ENCODE assay signal across 15 mouse cellular contexts in the genomic region with DNA sequence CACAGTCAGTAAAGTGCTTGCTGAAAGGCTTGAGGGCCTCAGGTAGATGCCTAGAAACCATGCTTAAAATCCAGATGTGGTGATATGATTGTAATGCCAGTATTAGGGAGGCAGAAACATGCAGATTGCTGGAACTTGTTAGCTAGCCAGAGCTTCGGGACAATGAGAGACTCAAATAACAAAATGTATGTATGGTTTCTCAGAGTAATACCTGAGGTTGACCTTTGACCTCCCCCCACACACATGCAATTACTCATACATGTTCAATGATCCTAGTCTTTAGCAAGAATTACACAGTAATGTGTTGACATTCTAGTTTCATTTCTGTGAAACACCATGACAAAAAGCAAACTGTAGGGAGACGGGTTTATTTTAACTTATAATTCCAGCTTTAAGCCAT.
"Had no signal": no experiment of that assay in that cellular context is flagged by ENCODE, and none has a peak within 500 bp of the region (broad histone marks: within the 10 kb centered on the region; RNA-seq: fewer than 3 reads in every experiment).

No protein-coding gene starts in this region.

- H3K9ac ChIP-seq: intestine, embryonic 15.5 days; kidney, embryonic 15.5 days; lung, embryonic 15.5 days; midbrain, embryonic 15.5 days; stomach, embryonic 15.5 days had no signal

- H3K4me3 ChIP-seq: intestine, embryonic 15.5 days; kidney, embryonic 15.5 days; left cerebral cortex, adult 2 months; limb, embryonic 10.5 days; lung, embryonic 15.5 days; midbrain, embryonic 15.5 days; stomach, embryonic 15.5 days had no signal

- H3K4me2 ChIP-seq: intestine, embryonic 15.5 days; kidney, embryonic 15.5 days; liver, embryonic 11.5 days; lung, embryonic 15.5 days; midbrain, embryonic 11.5 days; midbrain, embryonic 15.5 days; stomach, embryonic 15.5 days had no signal

- H3K36me3 ChIP-seq: intestine, embryonic 15.5 days; kidney, embryonic 15.5 days; limb, embryonic 10.5 days; lung, embryonic 15.5 days; midbrain, embryonic 15.5 days; stomach, embryonic 15.5 days had no signal

- H3K27ac ChIP-seq: intestine, embryonic 15.5 days; kidney, embryonic 15.5 days; left cerebral cortex, adult 2 months; limb, embryonic 10.5 days; lung, embryonic 15.5 days; macrophage; midbrain, embryonic 15.5 days; stomach, embryonic 15.5 days had no signal

- H3K4me1 ChIP-seq: intestine, embryonic 15.5 days; lung, embryonic 15.5 days; stomach, embryonic 15.5 days had no signal

- DNase-seq: kidney, adult 18-20 months; kidney, postnatal 14 days; lung, postnatal 14 days; right cerebral cortex, postnatal 14 days had no signal

- H3K27me3 ChIP-seq: intestine, embryonic 15.5 days; kidney, embryonic 15.5 days; lung, embryonic 15.5 days; megakaryocyte, embryonic 14.5 days; midbrain, embryonic 15.5 days; stomach, embryonic 15.5 days had no signal

- ATAC-seq: intestine, embryonic 15.5 days; midbrain, embryonic 15.5 days had no signal

- H3K9me3 ChIP-seq: intestine, embryonic 15.5 days; kidney, embryonic 15.5 days; limb, embryonic 10.5 days; lung, embryonic 15.5 days; midbrain, embryonic 15.5 days; stomach, embryonic 15.5 days had no signal
